Mouse (Mus musculus) urinary bladder, adult 18-20 months (tissue): ENCODE measurements around the gene Gm10643.

Experiments used
- DNase-seq, 2 experiments: peaks; one replicate each; pipeline ENCODE4 v3.0.0; 2022; ENCODE audit warnings: low spot score in 2 of 2, mixed read lengths in 2 of 2

The Gm10643 gene

DNA sequence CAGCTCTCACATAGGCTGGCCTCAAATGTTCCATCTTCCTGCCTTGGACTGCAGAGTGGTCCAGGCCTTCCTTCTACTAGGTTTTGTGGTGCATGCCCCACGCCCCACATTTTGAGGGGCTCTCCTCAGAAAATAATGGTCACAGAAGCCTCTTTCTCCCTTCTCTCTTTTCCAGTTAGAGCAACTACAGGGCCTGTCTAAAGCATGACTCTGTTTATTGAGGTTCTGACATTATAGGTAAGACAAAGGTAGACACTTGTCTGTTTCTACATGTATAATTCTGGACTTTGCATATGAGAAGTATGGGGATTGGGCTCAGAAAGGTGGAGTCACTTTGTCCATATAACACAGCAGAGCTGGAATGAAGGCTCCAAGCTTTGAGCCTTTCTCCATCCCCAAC, at the start of gene Gm10643:
TSS of gene Gm10643 (minus strand) at position 101 of the 400 bp plus-strand sequence.
- no peak for DNase-seq

DNA sequence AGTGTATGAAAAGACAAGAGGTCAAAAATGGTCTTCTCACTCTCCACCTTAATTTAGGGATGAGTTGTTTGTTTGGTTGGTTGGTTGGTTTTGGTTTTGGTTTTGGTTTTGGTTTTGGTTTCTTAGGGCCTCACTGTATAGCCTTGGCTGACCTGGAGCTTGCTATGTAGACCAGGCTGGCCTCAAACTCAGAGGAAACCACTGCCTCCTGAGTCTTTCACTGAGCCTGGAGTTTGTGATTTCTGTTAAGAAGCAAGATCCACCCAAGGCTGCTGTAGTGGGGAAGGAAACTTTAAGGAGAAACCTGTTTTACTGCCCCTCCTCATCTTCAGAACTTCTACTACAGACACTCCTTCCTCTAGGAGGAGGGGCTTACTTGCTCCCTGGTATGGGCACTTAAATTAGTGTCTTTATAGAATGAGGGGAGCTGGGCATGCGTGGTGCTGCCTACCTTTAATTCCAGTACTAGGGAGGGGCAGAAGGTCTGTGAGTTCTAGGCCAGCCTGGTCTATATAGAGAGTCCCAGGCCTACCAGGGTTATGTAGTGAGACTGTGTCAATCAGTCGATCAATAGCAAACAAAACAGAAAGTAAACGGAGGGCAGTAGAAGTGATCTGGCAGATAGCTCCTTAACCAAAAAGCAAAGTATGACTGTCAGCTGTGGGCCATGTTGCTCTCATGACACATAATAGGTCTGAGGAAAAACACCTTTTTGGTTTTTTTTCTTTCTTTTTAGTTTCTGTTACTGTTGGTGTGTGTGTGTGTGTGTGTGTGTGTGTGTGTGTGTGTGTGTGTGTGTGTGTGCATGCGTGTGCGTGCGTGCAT, 41.5 kb upstream of the Gm10643 start:
- no peak for DNase-seq

DNA sequence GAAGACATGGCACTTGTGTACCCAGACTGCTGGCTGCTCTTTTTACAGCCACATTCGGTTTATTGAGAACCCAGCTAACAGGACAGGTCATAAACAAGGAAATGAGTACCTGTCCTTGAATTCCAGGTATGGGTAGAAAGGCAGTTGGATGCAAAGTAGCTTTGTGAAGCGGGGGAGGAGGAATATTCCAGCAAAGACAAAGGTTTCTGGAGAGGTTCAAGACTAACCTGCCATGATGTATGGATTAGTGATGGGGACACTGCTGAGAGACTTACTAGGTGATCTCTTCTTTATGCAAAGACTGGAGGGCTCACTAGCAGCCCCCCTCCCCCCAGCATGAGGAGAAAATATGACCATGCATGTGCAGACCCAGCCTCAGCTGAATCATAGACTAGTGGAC, 40.7 kb upstream of the Gm10643 start:
- no peak for DNase-seq

DNA sequence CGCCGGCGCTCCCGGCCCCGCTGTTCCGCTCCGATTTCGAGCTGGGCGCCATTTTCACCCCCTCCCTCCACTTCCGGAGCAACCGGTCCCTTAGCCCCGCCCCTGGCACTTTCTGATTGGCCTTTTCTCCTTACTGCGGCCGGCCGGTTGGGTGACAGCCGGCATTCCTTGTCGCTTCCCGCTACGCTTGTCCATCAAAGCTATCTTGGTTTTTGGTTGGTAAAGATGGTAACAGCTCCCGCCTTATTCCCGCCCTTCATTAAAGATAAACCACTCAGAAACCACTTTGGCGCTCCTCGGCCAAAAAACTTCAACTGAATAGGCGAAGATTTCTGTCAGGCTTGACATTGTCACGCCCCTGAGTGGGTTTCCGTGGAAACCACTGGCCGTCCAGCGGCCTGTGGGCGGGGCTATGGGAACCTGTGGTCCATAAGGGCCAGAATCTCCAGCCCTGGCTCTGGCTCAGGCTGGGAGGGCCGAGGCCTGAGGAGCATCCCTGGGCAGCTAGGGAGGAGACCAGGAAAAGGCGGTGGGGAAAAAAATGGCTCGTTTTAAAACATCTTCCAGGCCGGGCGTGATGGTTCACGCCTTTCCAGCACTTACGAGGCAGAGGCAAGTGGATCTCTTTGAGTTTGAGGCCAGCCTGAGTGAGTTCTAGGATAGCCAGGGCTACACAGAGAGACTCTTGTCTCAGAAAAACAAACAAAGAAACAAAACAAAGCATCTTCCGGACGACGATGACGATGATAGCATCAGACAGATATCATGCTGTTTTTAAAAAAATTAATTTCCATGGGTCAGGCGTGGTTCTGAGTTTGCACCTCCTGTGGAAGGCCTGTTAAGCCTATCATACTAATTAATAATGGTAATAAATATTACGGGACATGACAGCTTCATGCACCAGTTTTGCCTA, 40.0 kb upstream of the Gm10643 start, which contains the start of gene Dcaf15:
TSS of gene Dcaf15 (minus strand) at position 72 of the 913 bp plus-strand sequence.
- DNase-seq: peak; percentile 90 to 96

DNA sequence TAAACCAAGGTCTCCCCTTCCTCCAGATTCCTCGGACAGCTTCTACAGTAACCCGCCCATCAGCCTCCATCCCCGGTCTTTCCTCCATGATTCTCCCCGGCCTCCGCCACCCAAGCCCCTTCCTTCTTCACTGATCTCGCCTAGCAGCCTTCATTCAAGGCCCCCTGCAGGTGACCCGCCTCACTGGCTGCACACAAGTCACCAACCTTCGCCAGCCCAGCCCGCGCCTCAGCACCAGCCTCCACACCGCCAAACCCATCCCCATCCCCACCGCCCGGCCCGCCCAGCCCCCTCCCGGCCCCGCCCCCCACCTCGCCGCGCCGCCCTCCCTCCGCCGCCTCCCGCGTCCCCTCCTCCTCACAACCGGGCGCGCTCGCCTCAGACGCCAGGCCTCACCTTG, 39.3 kb upstream of the Gm10643 start:
- DNase-seq: peak in 1 of 2 experiments; percentile 20

DNA sequence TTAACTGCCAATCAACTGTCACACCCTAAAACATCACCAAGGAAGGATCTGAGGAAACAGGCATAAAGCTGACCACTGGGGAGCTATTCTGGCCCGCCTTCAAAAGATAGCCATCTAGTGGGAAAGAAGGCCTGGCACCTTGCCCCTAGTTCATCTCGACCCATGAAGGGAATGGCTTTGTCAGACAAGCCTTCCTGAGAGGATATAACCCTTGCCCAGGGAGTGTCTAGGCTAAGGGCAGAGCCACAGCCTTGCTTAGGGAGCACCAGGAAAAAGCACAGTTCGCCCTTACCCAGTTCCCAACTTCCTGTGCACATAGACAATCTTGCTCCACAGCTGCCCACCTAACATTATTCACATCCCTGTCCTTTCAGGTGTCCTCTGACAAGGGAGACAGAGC, 38.7 kb upstream of the Gm10643 start:
- DNase-seq: no peak

DNA sequence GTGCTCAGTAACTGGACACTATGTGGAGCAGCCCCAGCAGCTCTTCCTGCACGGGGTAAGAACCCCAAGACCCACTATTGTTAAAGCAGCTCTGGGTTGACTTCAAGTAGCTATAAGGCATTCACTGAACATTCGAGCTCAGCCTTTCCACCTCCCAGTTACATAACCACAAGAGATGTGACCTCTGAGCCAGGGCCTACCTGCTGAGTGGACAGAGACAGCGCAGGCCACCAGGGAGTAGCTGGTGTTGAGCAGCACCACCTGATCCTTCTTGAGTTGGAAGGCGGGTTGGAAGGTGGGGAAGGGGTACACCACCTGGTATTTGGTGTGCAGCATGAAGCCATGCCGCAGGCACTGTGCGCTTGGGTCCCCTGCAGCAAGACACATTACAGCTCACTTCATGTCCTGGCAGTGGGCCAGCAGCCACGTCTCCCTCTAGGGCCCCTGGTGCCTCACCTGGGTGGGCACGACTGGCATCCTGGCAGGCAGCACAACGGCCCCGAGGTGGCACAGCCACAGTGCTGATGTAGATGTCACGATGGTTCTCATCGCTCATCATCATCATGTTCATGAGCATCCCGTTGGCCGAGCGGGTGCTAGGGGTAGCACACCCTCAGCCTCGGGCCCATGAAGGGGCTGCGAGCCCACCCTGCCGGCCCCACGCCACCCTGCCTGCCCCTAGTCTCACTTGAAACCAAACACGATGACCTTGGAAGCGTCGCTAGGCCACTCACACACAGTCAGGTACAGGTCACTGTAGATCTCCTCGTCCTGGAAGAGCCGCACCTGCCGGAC, 36.7 kb upstream of the Gm10643 start:
- DNase-seq: no peak

DNA sequence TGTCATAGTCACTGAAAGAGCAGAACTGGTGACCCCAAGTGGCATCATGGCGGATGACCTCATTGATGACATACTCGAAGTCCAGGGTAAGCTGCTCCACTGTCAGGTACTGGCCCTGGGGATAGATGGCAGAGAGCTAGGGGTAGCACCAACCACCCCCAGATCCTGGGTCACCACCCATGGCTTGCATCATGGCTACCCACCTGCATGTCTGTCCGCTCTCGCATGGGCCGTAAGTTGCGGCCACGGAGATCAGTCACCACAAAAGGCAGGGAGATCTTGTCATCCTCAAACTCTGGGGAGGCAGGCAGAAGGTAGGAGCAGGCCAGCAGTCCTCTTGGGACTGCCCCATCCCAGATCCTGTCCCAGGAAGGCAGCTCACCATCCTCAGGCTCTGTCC, 33.4 kb upstream of the Gm10643 start:
- DNase-seq: no peak

DNA sequence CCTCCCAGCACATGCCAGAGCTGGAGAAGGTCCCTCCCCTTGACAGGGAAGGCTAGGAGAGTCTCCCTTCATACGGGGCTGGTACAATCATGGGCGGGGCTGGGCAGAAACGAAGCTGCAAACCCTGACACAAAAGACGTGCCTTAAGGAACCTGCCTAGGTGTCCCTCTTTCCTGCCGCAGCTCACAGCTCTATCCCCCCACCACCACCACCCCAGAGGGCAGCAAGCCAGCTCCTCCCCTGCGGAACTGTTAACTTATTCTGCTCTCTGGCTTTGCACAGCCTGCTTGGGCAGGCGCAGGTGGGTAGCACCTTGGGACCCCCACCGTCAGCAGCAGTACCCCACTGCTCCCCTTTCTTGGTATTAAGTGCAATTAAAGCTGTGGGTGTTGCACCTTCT, 31.1 kb upstream of the Gm10643 start:
- DNase-seq: no peak

DNA sequence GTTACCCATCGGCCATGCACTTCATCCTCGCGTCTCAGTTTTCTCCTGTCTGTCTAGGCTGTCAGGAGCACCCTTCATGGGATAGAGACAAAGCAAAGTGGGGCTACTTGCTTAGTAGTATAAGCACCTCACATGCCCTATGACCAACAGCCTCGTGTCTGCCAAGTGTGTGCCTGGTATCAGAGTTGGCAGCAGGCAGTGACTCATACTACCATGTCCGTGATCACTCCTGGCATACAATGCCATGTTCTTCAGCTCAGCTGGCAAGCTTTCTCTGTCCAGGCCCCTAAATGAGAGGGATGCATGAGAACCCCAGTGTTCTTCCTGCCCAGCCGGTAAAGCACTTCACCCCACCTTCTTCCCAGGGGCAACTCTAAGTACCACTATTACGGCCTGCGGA, 25.6 kb upstream of the Gm10643 start:
- no peak for DNase-seq

DNA sequence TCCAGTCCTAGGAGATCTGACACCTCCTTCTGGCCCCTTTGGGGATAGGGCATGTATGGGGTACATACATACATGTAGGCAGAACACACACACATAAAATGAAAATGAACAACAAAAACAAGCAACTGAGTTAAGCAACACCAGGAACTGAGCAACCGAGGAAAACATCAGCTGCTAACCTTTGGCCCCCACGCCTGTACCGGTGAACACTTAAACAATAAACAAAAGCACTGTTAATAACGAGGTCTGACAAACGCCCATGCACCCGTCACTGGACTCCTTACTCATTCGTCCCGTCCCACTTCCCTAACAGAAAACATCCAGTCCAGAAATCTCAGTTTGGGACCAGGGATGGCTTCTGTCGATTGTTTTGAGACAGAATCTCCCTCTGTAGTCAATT, 24.3 kb upstream of the Gm10643 start:
- no peak for DNase-seq

DNA sequence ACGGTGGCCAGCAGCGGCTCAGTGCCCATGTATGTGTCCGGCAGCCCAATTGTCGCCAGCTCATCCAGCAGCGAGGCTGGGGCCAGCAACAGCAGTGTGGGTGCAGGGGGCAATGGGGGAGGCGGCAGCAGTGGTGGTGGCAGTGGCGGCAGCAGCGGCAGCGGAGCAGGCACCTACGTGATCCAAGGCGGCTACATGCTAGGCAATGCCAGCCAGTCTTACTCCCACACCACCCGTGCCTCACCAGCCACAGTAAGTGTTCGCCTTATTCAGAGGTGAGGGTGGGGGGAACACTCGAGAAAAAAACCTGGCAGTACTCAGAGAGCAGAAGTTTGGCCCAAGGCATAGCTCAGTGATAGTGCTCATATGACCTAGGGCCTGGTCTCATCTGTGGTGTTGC, 22.9 kb upstream of the Gm10643 start:
- no peak for DNase-seq

DNA sequence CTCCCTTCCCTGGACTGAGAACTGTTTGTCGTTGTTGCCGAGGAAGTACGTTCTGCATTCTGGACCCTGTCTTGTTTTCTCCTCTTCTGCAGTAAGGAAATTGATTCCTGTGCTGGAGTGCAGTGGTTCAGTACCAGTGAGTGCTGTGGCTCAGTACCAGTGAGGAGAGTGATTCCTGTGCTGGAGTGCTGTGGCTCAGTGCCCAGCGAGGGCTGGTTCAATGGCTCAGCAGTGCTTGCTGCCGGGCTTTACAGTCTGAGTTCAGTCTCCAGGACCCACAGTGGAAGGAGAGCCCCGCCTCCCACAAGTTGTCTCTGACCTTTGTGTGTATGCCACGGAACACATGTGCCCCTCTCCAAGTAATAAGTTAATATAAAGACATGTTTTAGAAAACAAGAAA, 22.2 kb upstream of the Gm10643 start:
- no peak for DNase-seq

DNA sequence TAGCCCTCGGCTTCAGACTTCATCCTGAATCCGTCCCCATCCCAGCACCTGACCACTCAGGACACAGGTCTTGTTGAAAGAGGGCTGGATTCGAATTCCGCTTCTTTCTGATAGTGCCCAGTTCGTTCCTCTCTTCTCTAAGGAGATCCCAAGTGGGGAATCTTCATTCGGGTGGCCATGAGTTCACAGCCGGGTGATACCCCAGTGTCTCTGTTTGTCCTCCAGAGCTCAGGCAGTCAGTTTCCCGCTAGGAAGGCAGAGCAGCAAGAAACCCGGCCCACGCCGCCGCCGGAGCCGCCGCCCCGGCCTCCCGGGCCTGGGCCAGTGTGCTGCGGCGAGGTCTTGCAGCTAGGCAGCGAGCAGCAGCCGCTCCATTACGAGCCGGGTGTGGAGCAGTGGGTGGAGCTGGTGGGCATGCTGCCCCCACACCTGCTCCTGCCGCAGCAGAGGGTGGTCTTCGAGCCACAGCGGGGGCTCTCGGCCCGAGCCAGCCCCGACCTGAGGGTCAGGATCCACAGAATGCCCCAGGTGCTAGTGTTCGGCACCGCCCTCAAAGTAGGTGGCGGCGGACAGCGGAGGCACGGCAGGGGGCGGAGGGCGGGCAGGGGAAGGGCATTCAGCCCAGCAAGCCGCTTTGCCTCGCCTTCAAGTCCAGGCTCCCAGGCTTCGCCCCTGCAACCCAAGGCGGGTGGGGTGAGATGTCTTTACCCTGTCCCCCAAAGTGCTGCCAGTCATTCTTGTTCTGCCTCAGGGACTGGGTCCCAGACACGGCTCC, 19.6 kb upstream of the Gm10643 start:
- no peak for DNase-seq

DNA sequence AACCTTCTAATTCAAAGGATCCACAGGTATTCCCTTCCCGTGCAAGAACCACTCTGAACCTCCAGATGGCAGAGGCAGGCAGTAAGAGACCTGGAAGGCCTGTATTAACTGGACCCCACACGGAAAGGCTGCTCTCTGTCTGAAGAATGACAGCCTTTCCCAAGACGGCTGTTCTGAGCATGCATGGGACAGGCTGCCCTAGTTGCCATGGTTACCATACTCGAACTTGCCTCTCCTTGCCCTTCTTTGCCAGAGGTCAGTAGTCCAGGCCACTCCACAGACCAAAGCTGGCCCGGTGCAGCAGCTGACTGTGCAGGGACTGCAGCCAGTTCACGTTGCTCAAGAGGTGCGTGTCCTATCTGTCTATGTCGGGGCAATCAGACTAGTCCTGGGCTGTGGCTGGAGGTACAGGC, 18.9 kb upstream of the Gm10643 start:
- no peak for DNase-seq

DNA sequence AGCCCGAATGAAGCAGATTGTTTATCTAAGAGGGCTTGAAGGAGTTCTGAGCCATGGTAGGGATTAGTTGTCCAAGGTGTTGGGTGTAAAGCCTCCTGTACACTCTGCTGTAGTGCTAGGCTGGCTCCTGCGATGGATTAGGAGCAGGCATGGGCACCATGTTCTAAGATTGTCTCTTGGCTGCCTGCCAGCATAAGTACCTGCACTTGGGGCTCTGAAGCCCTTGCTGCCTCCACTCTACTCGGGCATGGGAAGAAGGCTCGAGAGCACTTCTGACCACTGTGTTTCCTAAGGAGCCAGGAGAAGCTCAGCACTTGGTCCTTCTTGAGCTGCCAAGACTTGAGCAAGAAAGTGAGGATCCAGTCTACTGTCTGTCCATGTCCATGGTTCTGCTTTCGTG, 14.3 kb upstream of the Gm10643 start:
- no peak for DNase-seq

DNA sequence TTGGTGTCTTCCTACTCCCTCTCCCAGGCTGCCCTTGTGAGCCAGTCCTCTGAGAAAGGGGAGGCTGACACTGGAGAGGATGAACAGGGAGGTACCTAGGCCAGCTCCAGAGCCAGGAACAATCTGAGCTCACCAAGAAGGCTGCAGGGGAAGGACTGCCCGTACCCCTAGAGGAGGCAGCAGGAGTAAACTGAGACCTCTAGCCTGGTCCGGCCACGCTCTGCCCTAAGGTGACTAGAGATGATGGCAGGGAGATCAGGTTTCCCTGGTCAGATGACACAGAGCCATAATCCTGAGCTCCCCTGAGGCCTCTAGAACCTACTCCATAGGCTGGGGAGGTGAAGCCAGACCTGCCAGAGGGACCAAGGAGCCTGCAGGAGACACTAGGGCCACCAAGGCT, 11.9 kb upstream of the Gm10643 start:
- DNase-seq: no peak

DNA sequence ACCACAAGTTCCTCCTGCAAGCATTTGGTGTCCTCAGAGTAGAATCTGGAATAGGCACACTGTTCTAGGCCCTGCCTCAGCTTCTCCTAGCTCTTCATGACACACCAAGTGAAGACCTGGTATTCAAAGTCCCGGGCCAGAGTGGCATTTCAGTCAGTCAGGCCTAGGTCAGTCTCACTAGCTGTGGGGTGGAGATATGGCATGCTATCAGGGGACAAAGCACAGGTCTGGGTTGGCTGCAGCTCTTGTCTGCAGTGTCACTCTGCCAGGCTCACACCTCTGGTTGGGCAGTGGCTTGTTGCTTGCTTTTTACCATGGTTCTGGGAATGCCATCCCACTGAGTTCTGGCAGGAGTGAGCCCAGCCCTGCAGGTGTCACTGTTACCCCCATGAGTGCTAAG, 11.5 kb upstream of the Gm10643 start:
- DNase-seq: no peak

DNA sequence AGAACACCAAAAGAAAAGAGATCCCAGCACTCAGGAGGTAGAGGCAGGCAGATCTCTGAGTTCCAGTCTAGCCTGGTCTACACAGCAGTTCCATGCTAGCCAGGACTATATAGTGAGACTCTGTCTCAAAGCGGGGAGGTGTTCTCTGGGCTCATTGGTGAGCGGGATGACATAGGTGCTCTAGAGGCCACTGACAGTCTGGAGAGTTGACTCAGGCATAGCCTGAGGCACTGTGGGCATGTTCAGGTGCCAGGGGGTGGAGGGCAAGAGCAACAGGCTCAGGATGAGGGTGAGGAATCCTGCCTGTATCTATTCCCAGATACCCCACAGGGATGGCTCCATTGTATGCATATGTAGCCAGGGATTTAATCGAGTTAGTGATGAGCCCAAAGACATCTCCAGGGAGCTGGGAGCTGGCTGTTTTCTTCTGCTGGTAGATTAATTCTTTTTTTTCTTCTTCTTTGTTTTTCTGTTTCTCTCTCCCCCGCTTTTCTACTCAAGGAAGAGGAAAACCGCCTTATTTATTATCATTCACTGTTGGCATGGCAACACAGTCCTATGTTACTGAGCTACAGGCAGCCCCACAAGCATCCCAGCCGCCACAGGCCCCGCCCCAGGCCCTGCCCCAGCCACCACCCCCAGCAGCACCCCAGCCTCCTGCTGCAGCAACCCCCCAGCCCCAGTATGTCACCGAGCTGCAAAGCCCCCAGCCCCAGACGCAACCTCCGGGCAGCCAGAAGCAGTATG, 8.5 kb upstream of the Gm10643 start:
- DNase-seq: no peak

DNA sequence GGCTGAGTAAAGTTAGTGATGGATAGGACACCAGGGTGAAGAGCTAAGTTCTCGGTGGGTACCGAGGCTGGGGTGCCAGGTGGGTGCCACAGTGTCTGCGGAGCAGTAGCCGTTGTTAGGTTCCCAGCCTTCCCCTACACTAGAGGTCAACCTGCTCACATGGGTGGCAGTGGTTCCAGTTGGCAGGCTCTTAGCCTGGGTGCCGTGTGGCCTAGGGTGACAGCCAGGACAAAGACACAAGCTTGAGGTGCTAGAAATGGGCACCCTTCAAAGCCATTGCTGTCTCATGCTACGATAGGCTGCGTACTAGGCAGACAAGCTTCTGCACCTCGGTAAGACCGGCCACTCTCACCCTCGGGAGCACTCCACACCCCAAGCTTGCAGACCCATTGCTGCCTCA, 7.4 kb upstream of the Gm10643 start:
- no peak for DNase-seq
